Mouse (Mus musculus) embryonic facial prominence, embryonic 12.5 days (tissue): Measurements from ENCODE around the gene Rad9b. TPM values are rescaled to one million over a fixed set of nuclear protein-coding genes. Genes with fewer than 3 reads are reported as not detected.

Experiments used
- ATAC-seq: fragments of 200-750 bp; cut with Nextera tagmentation; 2 replicates; pipeline ENCODE4 v1.8.0; 2017; ENCODE audit not compliant: insufficient number of reproducible peaks, insufficient read depth, low FRiP score, low TSS enrichment
- H3K27ac ChIP-seq: fragments of 300-500 bp; sonication (generic); 2 replicates; pipeline ENCODE4 v1.5.1; 2016; ENCODE audit warnings: mild to moderate bottlenecking
- H3K27me3 ChIP-seq: fragments of 300-500 bp; sonication (generic); 2 replicates; pipeline ENCODE4 v1.6.1; 2016; ENCODE audit warnings: mild to moderate bottlenecking, moderate library complexity
- H3K36me3 ChIP-seq: fragments of 300-500 bp; sonication (generic); 2 replicates; pipeline ENCODE4 v1.6.1; 2016; ENCODE audit warnings: mild to moderate bottlenecking
- H3K4me1 ChIP-seq: fragments of 300-500 bp; sonication (generic); 2 replicates; pipeline ENCODE4 v1.6.1; 2016
- H3K4me2 ChIP-seq: fragments of 300-500 bp; sonication (generic); replicated peaks from 2 replicates; pipeline ENCODE4 v1.6.1; 2016; ENCODE audit warnings: mild to moderate bottlenecking, moderate library complexity
- H3K4me3 ChIP-seq: fragments of 300-500 bp; sonication (generic); 2 replicates; pipeline ENCODE4 v1.5.1; 2016; ENCODE audit warnings: mild to moderate bottlenecking
- H3K9ac ChIP-seq: fragments of 300-500 bp; sonication (generic); 2 replicates; pipeline ENCODE4 v1.6.1; 2016; ENCODE audit warnings: mild to moderate bottlenecking, moderate library complexity
- H3K9me3 ChIP-seq: fragments of 300-500 bp; sonication (generic); 2 replicates; pipeline ENCODE4 v1.6.1; 2016; ENCODE audit warnings: mild to moderate bottlenecking, moderate library complexity
- WGBS: fragments of 180-500 bp; shearing (Covaris S2); methylation state at CpG from one replicate; pipeline ENCODE4 v1.1.7; 2016; 5-methylcytosine and 5-hydroxymethylcytosine counted together
- polyA plus RNA-seq: library from polyadenylated mRNA; unstranded; fragments of >200 nt; fragmentation: Nextera tagmentation; extraction: Ambion mirVana; gene quantifications from 2 replicates; pipeline ENCODE4 v1.2.1, GENCODE M21; 2016

Rad9b gene
- polyA plus RNA-seq, 1 experiment from 2014 or later: 17.1 TPM

GRCm38 (mm10) chr5:122291149-122291548 is 62.9 kb downstream of the Rad9b start:
- peaks cover 3% of the 10 kb centered on the region; the same call in 1 of the 2 replicates for H3K4me1 ChIP-seq
- WGBS: 58% methylated on average over 6 of the region's 6 CpGs
- H3K9me3 ChIP-seq: no peaks in the 10 kb centered on the region
- H3K4me3 ChIP-seq: no peak overlapping the region
- H3K27ac ChIP-seq: no peak overlapping the region
- H3K27me3 ChIP-seq: no peaks in the 10 kb centered on the region
- H3K36me3 ChIP-seq: 0 out of 2 replicates have a peak, but pooled peaks cover 14% of the 10 kb centered on the region
- ATAC-seq: no peak
- no peak overlapping the region for H3K9ac ChIP-seq
- no peak overlapping the region for H3K4me2 ChIP-seq

GRCm38 (mm10) chr5:122288147-122288811 is 65.8 kb downstream of the Rad9b start:
- no peak for ATAC-seq
- Histone ChIP-seq H3K36me3 (0 out of 2 replicates have a peak, but pooled peaks cover 14% of the 10 kb centered on the region), H3K4me1 (peaks cover 14% of the 10 kb centered on the region), H3K4me3 (no peak overlapping the region), H3K9ac (no peak overlapping the region), H3K27ac (no peak overlapping the region), H3K27me3 (no peaks in the 10 kb centered on the region), H3K4me2 (no peak overlapping the region), H3K9me3 (no peaks in the 10 kb centered on the region)
- 92% methylated on average over 4 of the region's 4 CpGs for WGBS

- peaks cover 14% of the 10 kb centered on the region for H3K4me1 ChIP-seq
- H3K4me2 ChIP-seq: no peak overlapping the region
- H3K9ac ChIP-seq: no peak overlapping the region
- H3K27me3 ChIP-seq: no peaks in the 10 kb centered on the region
- ATAC-seq: no peak
- no peak overlapping the region for H3K4me3 ChIP-seq
- WGBS: 92% methylated on average over 4 of the region's 4 CpGs
- H3K36me3 ChIP-seq: 0 out of 2 replicates have a peak, but pooled peaks cover 14% of the 10 kb centered on the region
- no peak overlapping the region for H3K27ac ChIP-seq
- no peaks in the 10 kb centered on the region for H3K9me3 ChIP-seq
Observed at GRCm38 (mm10) chr5:122287026-122287425, 67.0 kb downstream of the Rad9b start.

GRCm38 (mm10) chr5:122286191-122286590 is 67.8 kb downstream of the Rad9b start:
- Histone ChIP-seq H3K36me3 (0 out of 2 replicates have a peak, but pooled peaks cover 14% of the 10 kb centered on the region), H3K27ac (no peak overlapping the region), H3K9me3 (no peaks in the 10 kb centered on the region), H3K4me2 (no peak overlapping the region), H3K9ac (no peak overlapping the region), H3K4me3 (no peak overlapping the region), H3K4me1 (peaks cover 15% of the 10 kb centered on the region), H3K27me3 (no peaks in the 10 kb centered on the region)
- no peak for ATAC-seq
- 86% methylated on average over 10 of the region's 10 CpGs for whole genome bisulfite sequencing

GRCm38 (mm10) chr5:122285767-122286150 is 68.3 kb downstream of the Rad9b start:
- Histone ChIP-seq H3K27ac (no peak overlapping the region), H3K9me3 (no peaks in the 10 kb centered on the region), H3K36me3 (0 out of 2 replicates have a peak, but pooled peaks cover 14% of the 10 kb centered on the region), H3K4me3 (peak overlapping the region; percentile 97), H3K4me1 (peaks cover 20% of the 10 kb centered on the region), H3K9ac (peak overlapping the region; percentile 88; the same call in 1 of the 2 replicates), H3K4me2 (peak overlapping the region; percentile 96), H3K27me3 (no peaks in the 10 kb centered on the region)
- ATAC-seq: no peak
- 62% methylated on average over 7 of the region's 7 CpGs for WGBS

GRCm38 (mm10) chr5:122285029-122285766 is 68.8 kb downstream of the Rad9b start:
- H3K4me1 ChIP-seq: peaks cover 24% of the 10 kb centered on the region
- H3K4me3 ChIP-seq: peak overlapping the region; percentile 97
- peak overlapping the region; percentile 96 for H3K4me2 ChIP-seq
- no peaks in the 10 kb centered on the region for H3K27me3 ChIP-seq
- peak overlapping the region; percentile 88 for H3K9ac ChIP-seq
- 0 out of 2 replicates have a peak, but pooled peaks cover 14% of the 10 kb centered on the region for H3K36me3 ChIP-seq
- no peak for ATAC-seq
- H3K27ac ChIP-seq: 0 out of 2 replicates have a peak overlapping the region, but pooled peaks have one; percentile 60
- 1% methylated on average over 34 of the region's 34 CpGs for WGBS
- no peaks in the 10 kb centered on the region for H3K9me3 ChIP-seq

GRCm38 (mm10) chr5:122284183-122285028 is 69.6 kb downstream of the Rad9b start, which contains the start of gene Pptc7:
Gene Pptc7, plus strand, starts transcription at chr5:122284365.
- peak within 1 kb of the TSS; percentile 97 for H3K4me3 ChIP-seq
- H3K4me2 ChIP-seq: peak within 1 kb of the TSS; percentile 96
- H3K36me3 ChIP-seq: 0 out of 2 replicates have a peak, but pooled peaks cover 14% of the 10 kb centered on the region
- peak within 1 kb of the TSS; percentile 88 for H3K9ac ChIP-seq
- WGBS: under 1% methylated on average over 109 of the region's 114 CpGs
- H3K4me1 ChIP-seq: peaks cover 24% of the 10 kb centered on the region
- H3K9me3 ChIP-seq: no peaks in the 10 kb centered on the region
- peak; percentile 84 for ATAC-seq
- H3K27me3 ChIP-seq: no peaks in the 10 kb centered on the region
- H3K27ac ChIP-seq: 0 out of 2 replicates have a peak within 1 kb of the TSS, but pooled peaks have one; percentile 60

GRCm38 (mm10) chr5:122283828-122284182 is 70.2 kb downstream of the Rad9b start:
- Histone ChIP-seq H3K4me2 (peak overlapping the region; percentile 96), H3K27me3 (no peaks in the 10 kb centered on the region), H3K4me3 (peak overlapping the region; percentile 97; the same call in 1 of the 2 replicates), H3K9me3 (no peaks in the 10 kb centered on the region), H3K9ac (no peak overlapping the region), H3K27ac (no peak overlapping the region), H3K4me1 (peaks cover 24% of the 10 kb centered on the region), H3K36me3 (0 out of 2 replicates have a peak, but pooled peaks cover 12% of the 10 kb centered on the region)
- no peak for ATAC-seq
- WGBS: 19% methylated on average over 2 of the region's 2 CpGs

GRCm38 (mm10) chr5:122280827-122281462 is 73.1 kb downstream of the Rad9b start:
- Histone ChIP-seq H3K36me3 (no peaks in the 10 kb centered on the region), H3K4me3 (0 out of 2 replicates have a peak overlapping the region, but pooled peaks have one; percentile 12), H3K4me1 (peaks cover 20% of the 10 kb centered on the region), H3K27ac (no peak overlapping the region), H3K4me2 (peak overlapping the region; percentile 38), H3K9me3 (no peaks in the 10 kb centered on the region), H3K27me3 (no peaks in the 10 kb centered on the region), H3K9ac (no peak overlapping the region)
- 24% methylated on average over 19 of the region's 19 CpGs for WGBS
- ATAC-seq: no peak

- H3K4me3 ChIP-seq: 0 out of 2 replicates have a peak overlapping the region, but pooled peaks have one; percentile 12
- 38% methylated on average over 6 of the region's 6 CpGs for WGBS
- peak overlapping the region; percentile 38 for H3K4me2 ChIP-seq
Observed at GRCm38 (mm10) chr5:122280422-122280826, 73.6 kb downstream of the Rad9b start.

More at GRCm38 (mm10) chr5:122280422-122280826, 73.6 kb downstream of the Rad9b start:
- Histone ChIP-seq H3K27me3 (no peaks in the 10 kb centered on the region), H3K4me1 (peaks cover 15% of the 10 kb centered on the region), H3K9me3 (no peaks in the 10 kb centered on the region), H3K36me3 (no peaks in the 10 kb centered on the region), H3K9ac (no peak overlapping the region), H3K27ac (no peak overlapping the region)
- no peak for ATAC-seq
